Mouse (Mus musculus): Measurements from ENCODE around the gene 4930579F01Rik.
A peak's percentile ranks its signal among the peaks of the same experiment; 100 is the strongest.
"Not testable (repeated sequence)": the region's sequence is repeated elsewhere in the genome, so short reads cannot be mapped to it uniquely, and the experiment has no call there.

Gene 4930579F01Rik

GRCm38 (mm10) chr3:138144642-138145171 lies 48.9 kb downstream of the 4930579F01Rik start, which contains the start of gene Mttp:
Gene Mttp (minus strand): TSS chr3:138144968.
- DNase-seq (ENCODE audit: low spot score in 2 of 2) = peak; percentile 66 to 75

- DNase-seq (ENCODE audit: low spot score in 2 of 2) = no peak
These were observed 49.5 kb downstream of the 4930579F01Rik start for GRCm38 (mm10) chr3:138144060-138144641.

GRCm38 (mm10) chr3:138143315-138144059 lies 50.1 kb downstream of the 4930579F01Rik start, which contains the start of gene Trmt10a:
Gene Trmt10a (plus strand): TSS chr3:138143448.
- DNase-seq (ENCODE audit: low spot score in 2 of 2) = peak; percentile 97

- no peak for DNase-seq (ENCODE audit: low spot score in 2 of 2)
These were observed 50.8 kb downstream of the 4930579F01Rik start for GRCm38 (mm10) chr3:138142733-138143314.

- no peak for DNase-seq (ENCODE audit: low spot score in 2 of 2)
These were observed 51.4 kb downstream of the 4930579F01Rik start for GRCm38 (mm10) chr3:138142052-138142732.

- DNase-seq (ENCODE audit: low spot score in 2 of 2) = no peak
These were observed 54.0 kb downstream of the 4930579F01Rik start for GRCm38 (mm10) chr3:138139663-138140062.

- DNase-seq (ENCODE audit: low spot score in 2 of 2) = not testable (repeated sequence)
These were observed 55.5 kb downstream of the 4930579F01Rik start for GRCm38 (mm10) chr3:138138146-138138545.

GRCm38 (mm10) chr3:138134528-138134927 lies 59.1 kb downstream of the 4930579F01Rik start:
- DNase-seq (ENCODE audit: low spot score in 2 of 2) = no peak

GRCm38 (mm10) chr3:138133916-138134315 lies 59.7 kb downstream of the 4930579F01Rik start:
- no peak for DNase-seq (ENCODE audit: low spot score in 2 of 2)

GRCm38 (mm10) chr3:138133463-138133862 lies 60.2 kb downstream of the 4930579F01Rik start:
- no peak for DNase-seq (ENCODE audit: low spot score in 2 of 2)

- no peak for DNase-seq (ENCODE audit: low spot score in 2 of 2)
These were observed 62.5 kb downstream of the 4930579F01Rik start for GRCm38 (mm10) chr3:138131168-138131567.

GRCm38 (mm10) chr3:138130692-138131091 lies 62.9 kb downstream of the 4930579F01Rik start:
- DNase-seq (ENCODE audit: low spot score in 2 of 2) = no peak

GRCm38 (mm10) chr3:138129110-138129509 lies 64.5 kb downstream of the 4930579F01Rik start:
- DNase-seq (ENCODE audit: low spot score in 2 of 2) = no peak

GRCm38 (mm10) chr3:138123842-138124241 lies 69.8 kb downstream of the 4930579F01Rik start:
- DNase-seq (ENCODE audit: low spot score in 2 of 2) = no peak

- DNase-seq (ENCODE audit: low spot score in 2 of 2) = no peak
These were observed 72.2 kb downstream of the 4930579F01Rik start for GRCm38 (mm10) chr3:138121461-138121860.

GRCm38 (mm10) chr3:138119444-138120105 lies 74.0 kb downstream of the 4930579F01Rik start:
- DNase-seq (ENCODE audit: low spot score in 2 of 2) = no peak

GRCm38 (mm10) chr3:138118831-138119230 lies 74.8 kb downstream of the 4930579F01Rik start:
- DNase-seq (ENCODE audit: low spot score in 2 of 2) = no peak

- DNase-seq (ENCODE audit: low spot score in 2 of 2) = no peak
These were observed 75.2 kb downstream of the 4930579F01Rik start for GRCm38 (mm10) chr3:138118392-138118791.

- no peak for DNase-seq (ENCODE audit: low spot score in 2 of 2)
These were observed 76.8 kb downstream of the 4930579F01Rik start for GRCm38 (mm10) chr3:138116871-138117270.

GRCm38 (mm10) chr3:138114106-138114505 lies 79.5 kb downstream of the 4930579F01Rik start:
- DNase-seq (ENCODE audit: low spot score in 2 of 2) = no peak

All from right cerebral cortex, postnatal 36 days (tissue).